9 mouse cellular contexts compared by ENCODE assay signal in genomic region chr15:86015860-86016541, GRCm38 (mm10). TPM values are rescaled to one million over a fixed set of nuclear protein-coding genes. Genes with fewer than 3 reads are reported as not detected.
A peak's percentile ranks its signal among the peaks of the same experiment; 100 is the strongest.
DNase-seq lines count a peak whose midpoint lies in the region; ATAC-seq lines count a peak whose summit lies in the region.
"Had no signal": no experiment of that assay in that cellular context is flagged by ENCODE, and none has a peak within 500 bp of the region (broad histone marks: within the 10 kb centered on the region; RNA-seq: fewer than 3 reads in every experiment).

No protein-coding gene starts in this region.

- peaks cover 7% of the 10 kb centered on the region; the same call in 1 of the 2 replicates for H3K36me3 ChIP-seq in heart, embryonic 10.5 days

- no peaks in the 10 kb centered on the region for H3K9me3 ChIP-seq in heart, embryonic 10.5 days

- no peak overlapping the region for H3K4me3 ChIP-seq in heart, embryonic 10.5 days

- no peak for DNase-seq in heart, embryonic 10.5 days (ENCODE audit: low spot score)
- no peak for DNase-seq in heart, adult 11 months
- DNase-seq in right cerebral cortex, adult 2 months (ENCODE audit: low spot score in 2 of 2), result peak; percentile 18 to 38
- no peak for DNase-seq in right cerebral cortex, postnatal 10 days (ENCODE audit: low spot score in 2 of 2)
- peak; percentile 75 for DNase-seq in induced T-regulatory cell, adult 2 months (ENCODE audit: low read depth)
- DNase-seq in testis, postnatal 14 days (ENCODE audit: low spot score), result peak; percentile 52
- no peak for DNase-seq in cerebellum, adult 18-20 months
- DNase-seq: cerebellum, postnatal 25 days had no signal

- H3K4me1 ChIP-seq in heart, embryonic 10.5 days, result peaks cover 44% of the 10 kb centered on the region

- no peak for ATAC-seq in cerebellum, adult (ENCODE audit: insufficient number of reproducible peaks, low FRiP score, low TSS enrichment)

- H3K27me3 ChIP-seq in heart, embryonic 10.5 days (ENCODE audit: insufficient read depth, poor library complexity, severe bottlenecking), result peaks cover 4% of the 10 kb centered on the region; the same call in 1 of the 2 replicates

- peak overlapping the region; percentile 78 for H3K27ac ChIP-seq in heart, embryonic 10.5 days

- WGBS in heart, embryonic 10.5 days, result 26% methylated on average over 13 of the region's 13 CpGs

RNA-seq across cellular contexts. Expression of gene Celsr1, which starts 17.6 kb away (rescaled TPM):
- polyA plus RNA-seq in heart, embryonic 10.5 days (2016; fragmentation: Nextera tagmentation; extraction: Ambion mirVana), result 1.3 and 2.3 TPM in 2 replicates

RNA-seq across cellular contexts. Expression of gene Gramd4, which starts 41.5 kb away (rescaled TPM):
- 9.6 and 11.6 TPM in 2 replicates for polyA plus RNA-seq in heart, embryonic 10.5 days (2016; fragmentation: Nextera tagmentation; extraction: Ambion mirVana)

Comparison
In these comparisons a context has a peak if more than half of its experiments do, and no peak if none do; other contexts are left out.
1. DNase-seq: peak in right cerebral cortex, adult 2 months (2 of 2), induced T-regulatory cell, adult 2 months (single experiment) and testis, postnatal 14 days (single experiment); none in heart, embryonic 10.5 days (single experiment), heart, adult 11 months (single experiment), right cerebral cortex, postnatal 10 days (0 of 2) and cerebellum, adult 18-20 months (0 of 2).